22 mouse cellular contexts compared by ENCODE assay signal in the genomic region with DNA sequence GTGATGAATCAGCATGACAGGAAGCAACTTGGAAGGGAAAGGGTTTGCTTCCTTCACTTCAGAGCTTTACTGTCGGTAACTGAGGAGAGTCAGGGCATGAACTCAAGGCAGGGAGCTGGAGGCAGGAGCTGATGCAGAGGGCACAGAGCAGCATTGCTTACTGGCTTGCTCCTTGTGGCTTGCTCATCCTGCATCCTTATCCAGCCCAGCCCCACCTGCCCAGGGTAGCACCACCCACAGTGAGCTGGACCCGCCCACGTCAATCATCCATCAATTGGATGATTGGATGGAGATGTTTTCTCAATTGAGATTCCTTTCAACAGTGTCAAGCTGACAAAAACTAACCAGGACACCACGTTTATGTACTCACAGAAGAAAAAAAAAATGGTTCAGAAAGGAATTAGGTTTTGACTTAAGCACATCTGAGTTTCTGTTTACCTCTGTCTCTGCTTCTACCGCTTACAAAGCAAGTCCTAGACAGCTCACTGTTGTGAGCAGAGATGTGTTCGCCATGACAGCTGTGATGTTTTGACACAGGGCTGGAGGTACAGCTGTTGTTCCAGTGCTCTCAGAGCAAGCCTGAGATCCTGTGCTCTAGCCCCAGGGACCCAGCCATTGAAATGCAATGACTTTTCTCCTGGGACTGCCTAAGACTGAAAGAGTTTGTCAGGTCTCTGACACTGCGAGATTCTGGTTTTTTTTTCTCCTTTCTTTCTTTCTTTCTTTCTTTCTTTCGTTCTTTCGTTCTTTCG.
A peak's percentile ranks its signal among the peaks of the same experiment; 100 is the strongest.
DNase-seq lines count a peak whose midpoint lies in the region; ATAC-seq and TF ChIP-seq lines count a peak whose summit lies in the region.
"Had no signal": no experiment of that assay in that cellular context is flagged by ENCODE, and none has a peak within 500 bp of the region (broad histone marks: within the 10 kb centered on the region; RNA-seq: fewer than 3 reads in every experiment).

No protein-coding gene starts in this region.

- 42% methylated on average over 10 of the region's 10 CpGs for WGBS in limb, embryonic 14.5 days
- WGBS in limb, embryonic 10.5 days: 34% methylated on average over 10 of the region's 10 CpGs
- 25% methylated on average over 10 of the region's 10 CpGs for WGBS in embryonic facial prominence, embryonic 14.5 days
- WGBS in intestine, postnatal 0 days: 51% methylated on average over 10 of the region's 10 CpGs

- no peaks in the 10 kb centered on the region for H3K9me3 ChIP-seq in limb, embryonic 14.5 days (ENCODE audit: control insufficient read depth, low read length)
- H3K9me3 ChIP-seq in limb, embryonic 10.5 days (replicated peaks): no peaks in the 10 kb centered on the region
- H3K9me3 ChIP-seq in CH12.LX (replicated peaks; ENCODE audit: low read length) (peaks cover 2% of the 10 kb centered on the region), ES-E14 (ENCODE audit: control insufficient read depth, insufficient read depth, low read depth, low read length) (no peaks in the 10 kb centered on the region)
- H3K9me3 ChIP-seq in embryonic facial prominence, embryonic 14.5 days (ENCODE audit: control insufficient read depth, low read length): no peaks in the 10 kb centered on the region
- H3K9me3 ChIP-seq in intestine, postnatal 0 days (ENCODE audit: control insufficient read depth): no peaks in the 10 kb centered on the region
- H3K9me3 ChIP-seq: embryonic facial prominence, embryonic 13.5 days; forebrain, embryonic 15.5 days; heart, embryonic 13.5 days had no signal

- H3K27ac ChIP-seq in limb, embryonic 14.5 days (replicated peaks; ENCODE audit: low read depth, low read length): no peak overlapping the region
- H3K27ac ChIP-seq in limb, embryonic 10.5 days: no peak overlapping the region
- H3K27ac ChIP-seq in CH12.LX (ENCODE audit: insufficient read depth, low read depth) (no peak overlapping the region), ES-E14 (ENCODE audit: insufficient read depth, low read depth, low read length, poor library complexity, severe bottlenecking) (no peak overlapping the region)
- H3K27ac ChIP-seq in embryonic facial prominence, embryonic 14.5 days (replicated peaks; ENCODE audit: low read depth, low read length): no peak overlapping the region
- H3K27ac ChIP-seq in intestine, postnatal 0 days (ENCODE audit: low read depth, low read length): no peak overlapping the region
- H3K27ac ChIP-seq: embryonic facial prominence, embryonic 13.5 days; forebrain, embryonic 15.5 days; heart, embryonic 13.5 days had no signal

- DNase-seq in limb, embryonic 14.5 days (ENCODE audit: low spot score): no peak
- DNase-seq in limb, embryonic 10.5 days (ENCODE audit: low spot score): no peak
- DNase-seq in CH12.LX (ENCODE audit: extremely low read depth) (no peak), ES-E14 (ENCODE audit: low read depth, low spot score) (peak; percentile 30)
- DNase-seq in embryonic facial prominence, embryonic 14.5 days (ENCODE audit: low spot score): peak; percentile 68
- DNase-seq in gastrocnemius, postnatal 10 days: no peak
- DNase-seq in urinary bladder, postnatal 36 days (ENCODE audit: low spot score in 2 of 2): no peak
- DNase-seq: adrenal gland, adult 2 months; cerebellum, adult 11-12 months; cerebellum, postnatal 25 days; heart, adult 11 months; heart, postnatal 36 days; kidney, postnatal 4 days; lung, adult 18-20 months; lung, postnatal 36 days; right cerebral cortex, postnatal 4 days; thymus, adult 18-20 months had no signal

- H3K27me3 ChIP-seq in limb, embryonic 14.5 days (ENCODE audit: control insufficient read depth, insufficient read depth, low read length): no peaks in the 10 kb centered on the region
- H3K27me3 ChIP-seq in limb, embryonic 10.5 days (ENCODE audit: low read depth, poor library complexity, severe bottlenecking): peaks cover 24% of the 10 kb centered on the region
- H3K27me3 ChIP-seq in CH12.LX (replicated peaks): peaks cover 3% of the 10 kb centered on the region
- no peaks in the 10 kb centered on the region for H3K27me3 ChIP-seq in embryonic facial prominence, embryonic 14.5 days (replicated peaks; ENCODE audit: control insufficient read depth, insufficient read depth, low read length)
- H3K27me3 ChIP-seq in intestine, postnatal 0 days (replicated peaks; ENCODE audit: control insufficient read depth, insufficient read depth, low read length): no peaks in the 10 kb centered on the region
- H3K27me3 ChIP-seq: embryonic facial prominence, embryonic 13.5 days had no signal

- H3K4me1 ChIP-seq in limb, embryonic 14.5 days (ENCODE audit: control insufficient read depth, insufficient read depth, low read length): peaks cover 16% of the 10 kb centered on the region
- H3K4me1 ChIP-seq in limb, embryonic 10.5 days: peaks cover 44% of the 10 kb centered on the region
- peaks cover 4 to 11% of the 10 kb centered on the region in 2 experiments for H3K4me1 ChIP-seq in CH12.LX (ENCODE audit: control insufficient read depth in 1 of 2, insufficient read depth in 2 of 2)
- H3K4me1 ChIP-seq in ES-E14 (ENCODE audit: control insufficient read depth in 2 of 2, insufficient read depth in 2 of 2, low read length in 2 of 2, poor library complexity in 1 of 2): peaks cover 6 to 22% of the 10 kb centered on the region in 2 experiments; a peak in 3 of 4 replicates
- peaks cover 23% of the 10 kb centered on the region for H3K4me1 ChIP-seq in embryonic facial prominence, embryonic 14.5 days (ENCODE audit: control insufficient read depth, insufficient read depth, low read length)
- H3K4me1 ChIP-seq in intestine, postnatal 0 days (replicated peaks; ENCODE audit: control insufficient read depth, insufficient read depth, low read length): 0 out of 2 replicates have a peak, but pooled peaks cover 2% of the 10 kb centered on the region

- no peak overlapping the region for H3K9ac ChIP-seq in limb, embryonic 14.5 days (ENCODE audit: low read depth, low read length, severe bottlenecking)
- H3K9ac ChIP-seq in CH12.LX (ENCODE audit: insufficient read depth, low read depth) (no peak overlapping the region), ES-E14 (ENCODE audit: insufficient read depth, low read depth, low read length, poor library complexity, severe bottlenecking) (no peak overlapping the region)
- no peak overlapping the region for H3K9ac ChIP-seq in embryonic facial prominence, embryonic 14.5 days (ENCODE audit: low read depth, low read length)
- no peak overlapping the region for H3K9ac ChIP-seq in intestine, postnatal 0 days (ENCODE audit: low read depth, low read length)
- H3K9ac ChIP-seq: embryonic facial prominence, embryonic 13.5 days; forebrain, embryonic 15.5 days; heart, embryonic 13.5 days had no signal

- no peak for TF ChIP-seq CTCF in CH12.LX (conservative IDR thresholded peaks at IDR 0.05 in 1 of 2, IDR thresholded peaks at IDR 0.05 in 1 of 2; ENCODE audit: low read depth in 2 of 2, low read length in 2 of 2)
- no peak for TF ChIP-seq CTCF in intestine, postnatal 0 days (IDR thresholded peaks at IDR 0.05; ENCODE audit: low read depth)

- no peak for TF ChIP-seq EP300 in CH12.LX (IDR thresholded peaks at IDR 0.05; ENCODE audit: low read length)

- TF ChIP-seq POLR2A in limb, embryonic 14.5 days (IDR thresholded peaks at IDR 0.05; ENCODE audit: borderline replicate concordance, extremely low read depth, insufficient read depth, insufficient read length): no peak
- TF ChIP-seq POLR2A in CH12.LX (IDR thresholded peaks at IDR 0.05; ENCODE audit: low read depth, low read length): no peak

- peak; percentile 55; the same call in 1 of the 2 replicates for ATAC-seq in limb, embryonic 14.5 days (ENCODE audit: low FRiP score, low read depth)
- no peak for ATAC-seq in embryonic facial prominence, embryonic 14.5 days (ENCODE audit: low read depth)
- ATAC-seq in intestine, postnatal 0 days: no peak
- ATAC-seq: forebrain, embryonic 15.5 days; inflammation-experienced regulatory T-cells, adult 6 months had no signal

- no peak overlapping the region for H3K4me3 ChIP-seq in limb, embryonic 14.5 days (replicated peaks; ENCODE audit: low read length)
- H3K4me3 ChIP-seq in limb, embryonic 10.5 days: no peak overlapping the region
- H3K4me3 ChIP-seq in CH12.LX (replicated peaks in 1 of 3; ENCODE audit: low read depth in 2 of 3, low read length in 2 of 3, poor library complexity in 1 of 3) (no peak overlapping the region), ES-E14 (ENCODE audit: insufficient read depth in 1 of 2, low read depth in 1 of 2, low read length in 2 of 2, poor library complexity in 1 of 2, severe bottlenecking in 1 of 2) (no peak overlapping the region)
- H3K4me3 ChIP-seq in embryonic facial prominence, embryonic 14.5 days (ENCODE audit: low read depth, low read length): no peak overlapping the region
- H3K4me3 ChIP-seq in intestine, postnatal 0 days (ENCODE audit: low read depth, low read length): no peak overlapping the region
- H3K4me3 ChIP-seq: embryonic facial prominence, embryonic 13.5 days; forebrain, embryonic 15.5 days; heart, embryonic 13.5 days had no signal

- in situ Hi-C loops in CH12.LX (cut with MboI; ENCODE audit: low pct_ligation_motif_present, low pct_unique_long_range_greater_than_20kb, low sequenced_read_pairs) (no loop called here), ES-E14 (cut with MboI; ENCODE audit: low sequenced_read_pairs in 2 of 2, unreplicated experiment in 2 of 2) (no loop called here)

- no peaks in the 10 kb centered on the region for H3K36me3 ChIP-seq in limb, embryonic 14.5 days (ENCODE audit: control insufficient read depth, insufficient read depth, low read length)
- no peaks in the 10 kb centered on the region for H3K36me3 ChIP-seq in limb, embryonic 10.5 days
- H3K36me3 ChIP-seq in CH12.LX (replicated peaks in 1 of 2; ENCODE audit: control insufficient read depth in 1 of 2, insufficient read depth in 1 of 2, low read length in 1 of 2) (no peaks in the 10 kb centered on the region), ES-E14 (ENCODE audit: control insufficient read depth, insufficient read depth, low read length, poor library complexity, severe bottlenecking) (no peaks in the 10 kb centered on the region)
- no peaks in the 10 kb centered on the region for H3K36me3 ChIP-seq in embryonic facial prominence, embryonic 14.5 days (ENCODE audit: control insufficient read depth, insufficient read depth, low read length)
- H3K36me3 ChIP-seq in intestine, postnatal 0 days (ENCODE audit: control insufficient read depth, insufficient read depth): no peaks in the 10 kb centered on the region
- H3K36me3 ChIP-seq: embryonic facial prominence, embryonic 13.5 days; forebrain, embryonic 15.5 days; heart, embryonic 13.5 days had no signal

- H3K4me2 ChIP-seq in limb, embryonic 14.5 days (replicated peaks; ENCODE audit: low read depth, low read length, severe bottlenecking): no peak overlapping the region
- H3K4me2 ChIP-seq in CH12.LX (ENCODE audit: insufficient read depth, low read depth, poor library complexity, severe bottlenecking): peak overlapping the region; percentile 27
- H3K4me2 ChIP-seq in embryonic facial prominence, embryonic 14.5 days (ENCODE audit: low read depth, low read length): no peak overlapping the region
- H3K4me2 ChIP-seq in intestine, postnatal 0 days (replicated peaks; ENCODE audit: low read depth): no peak overlapping the region
- H3K4me2 ChIP-seq: embryonic facial prominence, embryonic 13.5 days; forebrain, embryonic 15.5 days; heart, embryonic 13.5 days had no signal

- TF ChIP-seq RAD21 in CH12.LX (IDR thresholded peaks at IDR 0.05; ENCODE audit: low read depth, low read length): no peak

- dilution Hi-C loops in CH12.LX (cut with MboI; ENCODE audit: extremely low pct_ligation_motif_present, extremely low pct_unique_long_range_greater_than_20kb, low sequenced_read_pairs): no loop called here

- H3K79me2 ChIP-seq in CH12.LX (replicated peaks; ENCODE audit: control insufficient read depth, extremely low read depth, insufficient read depth, poor library complexity, severe bottlenecking): no peaks in the 10 kb centered on the region

Comparison
In these comparisons a context has a peak if more than half of its experiments do, and no peak if none do; other contexts are left out.
1. DNase-seq: peak in ES-E14 (single experiment) and embryonic facial prominence, embryonic 14.5 days (single experiment); none in limb, embryonic 14.5 days (single experiment), limb, embryonic 10.5 days (single experiment), CH12.LX (single experiment), gastrocnemius, postnatal 10 days (single experiment) and urinary bladder, postnatal 36 days (0 of 2).